Mouse (Mus musculus): ENCODE measurements at regions not wholly inside any gene's neighbourhood (a gene's known extent, or its start where the extent isn't known, plus 50 kb on each side); places are given as distances from the start of the nearest gene placed in this dataset.

GRCm38 (mm10) chr12:24252071-24252874 lies 155.2 kb upstream of the 9030624G23Rik start:
- peak; percentile 20 for DNase-seq (ENCODE audit: low read depth, low spot score)

All from brain, adult 2 months (tissue).